In genomic region chrX:107341980-107342379, GRCm38 (mm10) we compare ENCODE assay signal across 12 mouse cellular contexts.
DNase-seq lines count a peak whose midpoint lies in the region; ATAC-seq and TF ChIP-seq lines count a peak whose summit lies in the region.
"Had no signal": no experiment of that assay in that cellular context is flagged by ENCODE, and none has a peak within 500 bp of the region (broad histone marks: within the 10 kb centered on the region; RNA-seq: fewer than 3 reads in every experiment).

No protein-coding gene starts in this region.

- no peaks in the 10 kb centered on the region for H3K27me3 ChIP-seq in kidney, embryonic 16.5 days (ENCODE audit: insufficient read depth, low read length)
- H3K27me3 ChIP-seq: forebrain, embryonic 12.5 days; midbrain, embryonic 15.5 days had no signal

- H3K36me3 ChIP-seq in kidney, embryonic 16.5 days (ENCODE audit: insufficient read depth, low read length), result no peaks in the 10 kb centered on the region
- H3K36me3 ChIP-seq: forebrain, embryonic 12.5 days; midbrain, embryonic 15.5 days had no signal

- no peak for TF ChIP-seq POLR2A in lung, adult 2 months (IDR thresholded peaks at IDR 0.05; ENCODE audit: borderline replicate concordance, extremely low read depth, low read depth, low read length)

- H3K27ac ChIP-seq in kidney, embryonic 16.5 days (ENCODE audit: low read length), result no peak overlapping the region
- H3K27ac ChIP-seq: forebrain, embryonic 12.5 days; midbrain, embryonic 15.5 days had no signal

- no peak overlapping the region for H3K9ac ChIP-seq in kidney, embryonic 16.5 days (replicated peaks; ENCODE audit: low read length)
- H3K9ac ChIP-seq: forebrain, embryonic 12.5 days; midbrain, embryonic 15.5 days had no signal

- TF ChIP-seq CTCF in lung, adult 2 months (IDR thresholded peaks at IDR 0.05; ENCODE audit: insufficient read depth, low read length), result no peak

- no peaks in the 10 kb centered on the region for H3K4me1 ChIP-seq in lung, adult 2 months (ENCODE audit: control insufficient read depth, insufficient read depth, low read length)
- no peaks in the 10 kb centered on the region for H3K4me1 ChIP-seq in kidney, embryonic 16.5 days (ENCODE audit: insufficient read depth, low read length)
- H3K4me1 ChIP-seq: forebrain, embryonic 12.5 days; midbrain, embryonic 15.5 days had no signal

- 59% methylated on average over 3 of the region's 3 CpGs for WGBS in lung, adult 2 months
- 56% methylated on average over 3 of the region's 3 CpGs for whole genome bisulfite sequencing in kidney, embryonic 16.5 days

- ATAC-seq in granulocyte monocyte progenitor cell, adult 5-6 weeks (replicated peaks; ENCODE audit: poor library complexity, severe bottlenecking), result no peak
- ATAC-seq in kidney, embryonic 16.5 days (ENCODE audit: low FRiP score, low TSS enrichment), result no peak
- ATAC-seq: midbrain, embryonic 15.5 days had no signal

- H3K9me3 ChIP-seq in kidney, embryonic 16.5 days (ENCODE audit: low read length), result no peaks in the 10 kb centered on the region
- H3K9me3 ChIP-seq: forebrain, embryonic 12.5 days; midbrain, embryonic 15.5 days had no signal

- DNase-seq in lung, postnatal 14 days, result peak; percentile 16
- no peak for DNase-seq in lung, adult 2 months
- peak; percentile 12 for DNase-seq in ZHBTc4 (ENCODE audit: low read depth, low spot score)
- DNase-seq in naive thymus-derived CD4-positive, alpha-beta T cell, adult 2 months (ENCODE audit: low read depth), result peak; percentile 59
- peak; percentile 69 to 71 for DNase-seq in thymus, postnatal 36 days
- no peak for DNase-seq in retina, embryonic 14.5 days (ENCODE audit: low spot score)
- DNase-seq: kidney, adult 8-10 months; right cerebral cortex, postnatal 4 days had no signal

- H3K4me3 ChIP-seq in lung, adult 2 months (replicated peaks; ENCODE audit: extremely low read depth, low read depth, low read length), result no peak overlapping the region
- H3K4me3 ChIP-seq in kidney, embryonic 16.5 days (ENCODE audit: low read length), result no peak overlapping the region
- H3K4me3 ChIP-seq: forebrain, embryonic 12.5 days; midbrain, embryonic 15.5 days had no signal

- H3K4me2 ChIP-seq in kidney, embryonic 16.5 days (replicated peaks; ENCODE audit: low read depth, low read length), result no peak overlapping the region
- H3K4me2 ChIP-seq: forebrain, embryonic 12.5 days; midbrain, embryonic 15.5 days had no signal

Comparison
In these comparisons a context has a peak if more than half of its experiments do, and no peak if none do; other contexts are left out.
1. DNase-seq: peak in lung, postnatal 14 days (single experiment), ZHBTc4 (single experiment), naive thymus-derived CD4-positive, alpha-beta T cell, adult 2 months (single experiment) and thymus, postnatal 36 days (2 of 2); none in lung, adult 2 months (single experiment) and retina, embryonic 14.5 days (single experiment).